Mouse (Mus musculus): ENCODE measurements around the gene Hist1h4a.
"Not testable (repeated sequence)": the region's sequence is repeated elsewhere in the genome, so short reads cannot be mapped to it uniquely, and the experiment has no call there.

DNA sequence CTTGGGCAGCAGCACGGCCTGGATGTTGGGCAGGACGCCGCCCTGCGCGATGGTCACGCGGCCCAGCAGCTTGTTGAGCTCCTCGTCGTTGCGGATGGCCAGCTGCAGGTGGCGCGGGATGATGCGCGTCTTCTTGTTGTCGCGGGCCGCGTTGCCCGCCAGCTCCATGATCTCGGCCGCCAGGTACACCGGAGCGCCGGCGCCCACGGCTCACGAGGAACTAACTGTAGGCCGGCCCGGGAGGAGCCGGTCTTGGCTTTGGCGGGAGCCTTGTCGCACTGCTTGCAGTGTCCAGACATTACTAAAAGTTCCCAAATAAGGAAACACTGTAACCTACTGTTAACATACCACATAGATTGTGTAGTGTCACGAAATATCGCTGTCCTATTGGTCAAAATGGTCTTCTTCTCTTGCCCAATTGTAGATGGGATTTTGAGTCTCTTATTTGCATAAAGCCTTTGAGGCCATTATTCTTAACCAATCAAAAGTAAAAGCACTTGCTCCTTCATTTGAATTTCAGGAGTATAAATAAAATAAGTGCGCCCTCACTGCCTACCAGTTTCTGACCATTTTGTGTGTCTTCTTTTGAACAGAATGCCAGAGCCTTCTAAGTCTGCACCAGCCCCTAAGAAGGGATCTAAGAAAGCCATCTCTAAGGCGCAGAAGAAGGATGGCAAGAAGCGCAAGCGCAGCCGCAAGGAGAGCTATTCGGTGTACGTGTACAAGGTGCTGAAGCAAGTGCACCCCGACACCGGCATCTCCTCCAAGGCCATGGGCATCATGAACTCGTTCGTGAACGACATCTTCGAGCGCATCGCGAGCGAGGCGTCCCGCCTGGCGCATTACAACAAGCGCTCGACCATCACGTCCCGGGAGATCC lies 14.6 kb downstream of the Hist1h4a start, which contains the start of gene Hist1h2bb:
- TF ChIP-seq CTCF (conservative IDR thresholded peaks at IDR 0.05; ENCODE audit: low read length); POU5F1 (IDR thresholded peaks at IDR 0.05; ENCODE audit: borderline replicate concordance, low read length): not testable (repeated sequence)
